Comparison of ENCODE assay signal across 29 mouse cellular contexts in the genomic region with DNA sequence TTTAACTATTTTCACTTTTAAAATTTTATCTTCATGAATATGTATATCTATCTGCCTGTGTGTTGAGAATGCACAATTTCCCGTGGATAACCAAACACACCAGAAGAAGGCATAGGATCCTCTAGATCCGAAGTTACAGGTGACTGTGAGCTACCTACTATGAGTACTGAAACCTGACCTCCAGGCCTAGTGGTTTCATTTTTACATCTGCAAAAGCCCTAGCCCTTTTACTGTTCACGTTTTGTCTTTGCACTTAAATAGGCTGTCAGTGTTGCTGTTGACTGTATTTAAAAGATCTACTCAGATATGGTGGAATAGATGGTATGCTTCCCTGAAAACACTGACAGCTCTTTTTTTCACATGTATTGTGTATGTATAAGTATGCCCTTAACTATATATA.
"Had no signal": no experiment of that assay in that cellular context is flagged by ENCODE, and none has a peak within 500 bp of the region (broad histone marks: within the 10 kb centered on the region; RNA-seq: fewer than 3 reads in every experiment).

No protein-coding gene starts in this region.

- H3K4me2 ChIP-seq: limb, embryonic 12.5 days; limb, embryonic 13.5 days; limb, embryonic 15.5 days; liver, embryonic 11.5 days; liver, embryonic 12.5 days; liver, embryonic 13.5 days; liver, embryonic 15.5 days; lung, embryonic 14.5 days; lung, embryonic 15.5 days; midbrain, embryonic 11.5 days; midbrain, embryonic 12.5 days; midbrain, embryonic 13.5 days; midbrain, embryonic 15.5 days had no signal

- H3K9ac ChIP-seq: limb, embryonic 12.5 days; limb, embryonic 13.5 days; limb, embryonic 15.5 days; liver, embryonic 12.5 days; liver, embryonic 13.5 days; liver, embryonic 14.5 days; liver, embryonic 15.5 days; liver, postnatal 0 days; lung, embryonic 14.5 days; lung, embryonic 15.5 days; midbrain, embryonic 12.5 days; midbrain, embryonic 13.5 days; midbrain, embryonic 15.5 days had no signal

- DNase-seq: left cerebral cortex, postnatal 4 days; liver; liver, embryonic 13.5 days; liver, postnatal 0 days; lung, adult 18-20 months; lung, adult 2 months; lung, embryonic 14.5 days; lung, postnatal 10 days; lung, postnatal 14 days; lung, postnatal 36 days; lung, postnatal 4 days; midbrain, embryonic 14.5 days had no signal

- H3K9me3 ChIP-seq: limb, embryonic 10.5 days; limb, embryonic 12.5 days; limb, embryonic 13.5 days; limb, embryonic 15.5 days; liver, embryonic 12.5 days; liver, embryonic 13.5 days; liver, embryonic 15.5 days; lung, embryonic 15.5 days; megakaryocyte, embryonic 14.5 days; midbrain, embryonic 10.5 days; midbrain, embryonic 12.5 days; midbrain, embryonic 13.5 days; midbrain, embryonic 15.5 days had no signal

- H3K4me1 ChIP-seq: lung, embryonic 15.5 days had no signal

- H3K27me3 ChIP-seq: limb, embryonic 12.5 days; limb, embryonic 13.5 days; limb, embryonic 15.5 days; liver, embryonic 12.5 days; liver, embryonic 13.5 days; liver, embryonic 15.5 days; lung, embryonic 15.5 days; megakaryocyte, embryonic 14.5 days; midbrain, embryonic 12.5 days; midbrain, embryonic 13.5 days; midbrain, embryonic 15.5 days had no signal

- H3K4me3 ChIP-seq: limb, embryonic 10.5 days; limb, embryonic 12.5 days; limb, embryonic 13.5 days; limb, embryonic 15.5 days; liver, embryonic 12.5 days; liver, embryonic 13.5 days; liver, embryonic 15.5 days; lung, embryonic 15.5 days; megakaryocyte, embryonic 14.5 days; midbrain, embryonic 10.5 days; midbrain, embryonic 12.5 days; midbrain, embryonic 13.5 days; midbrain, embryonic 15.5 days; myocyte had no signal

- H3K36me3 ChIP-seq: limb, embryonic 10.5 days; limb, embryonic 12.5 days; limb, embryonic 13.5 days; limb, embryonic 15.5 days; liver, embryonic 12.5 days; liver, embryonic 13.5 days; liver, embryonic 15.5 days; lung, embryonic 15.5 days; midbrain, embryonic 10.5 days; midbrain, embryonic 12.5 days; midbrain, embryonic 13.5 days; midbrain, embryonic 15.5 days had no signal

- H3K27ac ChIP-seq: limb, embryonic 10.5 days; limb, embryonic 12.5 days; limb, embryonic 13.5 days; limb, embryonic 15.5 days; liver, embryonic 12.5 days; liver, embryonic 13.5 days; liver, embryonic 14.5 days; liver, embryonic 15.5 days; lung, embryonic 15.5 days; macrophage; midbrain, embryonic 10.5 days; midbrain, embryonic 12.5 days; midbrain, embryonic 13.5 days; midbrain, embryonic 15.5 days had no signal
